Mouse (Mus musculus): ENCODE measurements around the gene Rufy4. TPM values are rescaled to one million over a fixed set of nuclear protein-coding genes. Genes with fewer than 3 reads are reported as not detected.
"Not testable (repeated sequence)": the region's sequence is repeated elsewhere in the genome, so short reads cannot be mapped to it uniquely, and the experiment has no call there.

Gene Rufy4
- polyA plus RNA-seq, 1 experiment from 2014 or later = 0.16 TPM

DNA sequence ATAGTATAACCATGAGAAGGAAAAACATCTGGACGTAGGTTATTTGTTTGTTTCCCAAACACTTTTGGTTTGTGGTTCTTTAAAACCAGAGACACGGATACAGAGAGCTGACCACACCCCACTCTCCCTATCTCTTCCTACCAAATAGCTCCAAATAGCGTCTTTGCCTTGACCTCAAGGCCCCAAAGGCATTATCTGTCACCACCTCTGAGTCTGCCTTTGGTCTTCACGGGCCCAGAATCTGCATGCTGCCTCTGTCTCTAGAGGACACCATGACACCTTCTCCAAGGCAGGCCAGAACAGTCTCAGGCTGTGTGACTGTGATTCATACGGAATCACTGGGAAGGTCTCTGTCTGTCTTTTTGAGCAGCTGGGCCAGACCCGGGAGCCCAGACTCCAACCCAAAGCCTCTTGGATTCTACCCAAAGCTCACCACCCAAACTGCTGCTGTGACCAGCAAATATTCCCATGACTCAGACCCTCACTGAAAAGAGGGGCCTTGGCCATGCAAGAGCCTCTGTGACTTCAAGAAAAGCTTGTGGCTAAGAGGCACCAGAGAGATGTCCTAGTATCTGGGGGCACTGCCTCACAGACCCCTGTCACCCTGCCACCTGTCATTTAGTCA is 10.1 kb downstream of the Rufy4 start:
- Histone ChIP-seq H3K9me3 (no peaks in the 10 kb centered on the region), H3K27me3 (ENCODE audit: insufficient read depth, poor library complexity, severe bottlenecking) (peaks cover 30% of the 10 kb centered on the region), H3K27ac (no peak overlapping the region), H3K36me3 (no peaks in the 10 kb centered on the region), H3K4me3 (no peak overlapping the region), H3K4me1 (peaks cover 6% of the 10 kb centered on the region; the same call in 1 of the 2 replicates)
- 44% methylated on average over 6 of the region's 6 CpGs for WGBS
- DNase-seq (ENCODE audit: low spot score) = no peak

DNA sequence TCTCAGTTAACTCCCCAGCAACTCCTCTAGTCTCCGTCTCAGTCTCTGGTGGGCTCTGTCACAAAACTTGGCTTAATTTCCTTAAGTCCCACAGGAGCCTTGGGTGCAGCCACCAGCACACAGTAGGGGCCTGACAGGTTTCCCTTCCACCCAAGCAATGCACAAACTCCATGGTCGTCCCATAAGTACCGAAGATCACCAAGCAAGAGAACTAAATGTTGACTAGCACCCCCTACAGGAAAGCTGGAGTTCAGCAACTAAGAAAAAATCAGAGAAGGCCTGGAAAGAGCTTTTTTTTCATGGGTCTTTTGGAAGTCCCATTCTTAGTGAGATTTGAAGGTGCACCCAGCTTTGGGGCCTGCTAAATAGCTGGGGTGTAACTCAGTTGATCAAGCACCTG is 14.1 kb downstream of the Rufy4 start:
- peaks cover 6% of the 10 kb centered on the region; the same call in 1 of the 2 replicates for H3K4me1 ChIP-seq
- no peaks in the 10 kb centered on the region; the same call in 1 of the 2 replicates for H3K27me3 ChIP-seq (ENCODE audit: insufficient read depth, poor library complexity, severe bottlenecking)
- no peak for DNase-seq (ENCODE audit: low spot score)
- H3K4me3 ChIP-seq = no peak overlapping the region
- no peaks in the 10 kb centered on the region for H3K9me3 ChIP-seq
- no peak overlapping the region for H3K27ac ChIP-seq
- H3K36me3 ChIP-seq = no peaks in the 10 kb centered on the region
- WGBS = 55% methylated on average over 3 of the region's 3 CpGs

GRCm38 (mm10) chr1:74141781-74142180 is 16.4 kb downstream of the Rufy4 start:
- no peaks in the 10 kb centered on the region for H3K9me3 ChIP-seq
- no peaks in the 10 kb centered on the region; the same call in 1 of the 2 replicates for H3K27me3 ChIP-seq (ENCODE audit: insufficient read depth, poor library complexity, severe bottlenecking)
- 66% methylated on average over 8 of the region's 8 CpGs for WGBS
- H3K4me1 ChIP-seq = peaks cover 10% of the 10 kb centered on the region; the same call in 1 of the 2 replicates
- H3K36me3 ChIP-seq = no peaks in the 10 kb centered on the region
- DNase-seq (ENCODE audit: low spot score) = no peak
- no peak overlapping the region for H3K4me3 ChIP-seq
- H3K27ac ChIP-seq = no peak overlapping the region

DNA sequence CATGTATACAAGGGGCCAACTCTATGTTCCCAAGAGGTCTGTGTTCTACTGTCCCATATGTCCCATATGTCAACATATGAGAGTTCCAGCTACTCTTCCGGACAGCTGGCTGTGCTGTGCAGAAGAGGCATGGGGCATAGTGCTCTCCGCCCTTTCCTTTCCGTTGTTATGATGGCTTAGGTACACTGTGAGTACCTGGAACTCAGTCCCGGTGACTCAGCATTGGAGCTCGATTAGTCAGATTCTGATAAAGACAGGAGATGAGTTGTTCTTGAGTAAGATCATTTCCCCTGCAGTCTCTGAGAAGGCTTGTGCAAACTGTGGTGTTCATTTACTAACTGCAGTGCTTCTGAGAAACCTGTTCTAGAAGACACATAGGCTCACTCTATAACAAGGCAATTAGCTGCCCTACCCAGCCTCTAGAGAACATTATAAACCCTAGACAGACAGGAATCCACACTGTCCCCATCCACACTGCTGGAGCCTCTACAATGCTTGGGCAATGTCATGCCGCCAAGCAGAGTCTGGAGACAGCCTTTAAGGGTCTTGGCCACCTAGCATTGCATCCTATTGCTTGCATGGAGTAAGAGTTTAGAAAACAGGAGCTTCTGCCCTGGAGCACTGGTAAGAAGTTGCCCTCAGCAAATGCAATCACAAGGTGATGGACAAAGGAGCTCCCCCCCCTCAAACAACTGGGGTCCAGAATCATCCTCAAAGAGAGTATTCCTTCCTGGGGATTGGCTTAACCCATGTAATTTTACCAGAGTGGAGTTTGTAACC is 24.0 kb downstream of the Rufy4 start:
- no peak overlapping the region for H3K4me3 ChIP-seq
- H3K4me1 ChIP-seq = peaks cover 46% of the 10 kb centered on the region
- no peaks in the 10 kb centered on the region for H3K9me3 ChIP-seq
- no peak overlapping the region; the same call in 1 of the 2 replicates for H3K27ac ChIP-seq
- WGBS = 78% methylated on average over 6 of the region's 6 CpGs
- H3K27me3 ChIP-seq (ENCODE audit: insufficient read depth, poor library complexity, severe bottlenecking) = no peaks in the 10 kb centered on the region
- H3K36me3 ChIP-seq = no peaks in the 10 kb centered on the region
- DNase-seq (ENCODE audit: low spot score) = peak; percentile 67

DNA sequence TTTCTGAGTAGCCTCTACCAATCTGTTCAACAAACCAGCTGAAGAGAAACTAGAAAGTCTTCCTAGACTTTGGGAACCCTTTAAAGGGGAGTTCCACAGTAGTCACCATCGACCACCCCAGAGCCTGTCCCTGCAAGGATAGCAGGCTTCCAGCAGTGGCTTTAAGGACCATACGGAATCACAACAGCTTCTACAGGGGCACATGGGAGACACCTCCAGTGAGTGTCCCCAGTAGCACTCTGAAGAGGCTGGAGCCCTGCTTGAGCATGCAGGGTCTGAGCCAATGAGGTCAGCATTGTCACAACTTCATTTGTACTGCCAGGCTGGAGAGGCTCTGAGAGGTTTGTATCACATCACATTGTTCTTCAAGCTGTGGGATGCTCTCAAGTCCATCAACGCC is 24.8 kb downstream of the Rufy4 start:
- peaks cover 46% of the 10 kb centered on the region for H3K4me1 ChIP-seq
- WGBS = 73% methylated on average over 3 of the region's 3 CpGs
- no peaks in the 10 kb centered on the region for H3K27me3 ChIP-seq (ENCODE audit: insufficient read depth, poor library complexity, severe bottlenecking)

GRCm38 (mm10) chr1:74151091-74151490 is 25.8 kb downstream of the Rufy4 start:
- Histone ChIP-seq H3K36me3 (no peaks in the 10 kb centered on the region), H3K4me1 (peaks cover 48% of the 10 kb centered on the region), H3K4me3 (no peak overlapping the region), H3K27ac (no peak overlapping the region), H3K9me3 (no peaks in the 10 kb centered on the region), H3K27me3 (ENCODE audit: insufficient read depth, poor library complexity, severe bottlenecking) (no peaks in the 10 kb centered on the region)
- DNase-seq (ENCODE audit: low spot score) = peak; percentile 39
- 53% methylated on average over 3 of the region's 3 CpGs for WGBS

More for the DNA sequence above, 24.8 kb downstream of the Rufy4 start:
- DNase-seq (ENCODE audit: low spot score) = peak; percentile 68
- no peaks in the 10 kb centered on the region for H3K9me3 ChIP-seq
- H3K27ac ChIP-seq = no peak overlapping the region
- H3K36me3 ChIP-seq = no peaks in the 10 kb centered on the region
- no peak overlapping the region for H3K4me3 ChIP-seq

DNA sequence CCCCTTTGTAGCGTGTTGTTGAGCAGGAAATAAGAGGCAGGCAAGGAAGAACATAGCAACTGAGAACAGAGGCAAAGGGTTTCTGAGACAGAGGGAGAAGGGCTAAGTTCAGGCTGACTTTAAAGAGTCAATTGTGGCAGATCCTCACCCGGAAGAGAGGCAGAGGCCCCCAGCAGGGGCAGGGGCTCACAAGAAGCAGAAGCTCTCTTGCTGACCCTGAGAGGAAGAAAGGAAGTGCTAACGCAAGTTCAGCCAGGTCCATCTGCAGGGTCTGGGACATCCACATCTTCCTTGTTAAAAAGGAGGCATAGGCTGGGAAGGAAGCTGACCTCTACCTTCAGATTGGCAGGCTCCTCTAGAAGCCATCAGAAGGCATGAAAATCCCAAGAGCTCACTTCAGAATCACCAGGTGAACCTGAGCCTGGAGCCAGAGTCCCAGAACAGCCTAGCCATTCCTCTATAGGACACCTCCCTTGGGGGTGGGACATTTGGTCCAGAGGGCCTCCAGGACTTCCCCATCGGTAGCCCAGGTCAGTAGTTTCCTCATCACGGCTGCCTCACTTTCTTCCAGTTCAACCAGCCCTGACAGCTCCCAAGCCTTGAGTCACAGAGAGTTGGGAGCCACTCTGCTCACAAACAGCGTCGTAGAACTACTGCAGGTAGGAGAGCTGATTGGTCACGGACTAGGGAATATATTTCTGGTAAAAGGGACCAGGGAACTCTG is 28.3 kb downstream of the Rufy4 start, which contains the start of gene Cxcr2:
Gene Cxcr2, plus strand, starts transcription at position 529 of the 724 bp plus-strand sequence.
- H3K27ac ChIP-seq = no peak within 1 kb of the TSS
- no peak within 1 kb of the TSS for H3K4me3 ChIP-seq
- DNase-seq (ENCODE audit: low spot score) = peak; percentile 46
- 63% methylated on average over 8 of the region's 8 CpGs for WGBS
- H3K36me3 ChIP-seq = no peaks in the 10 kb centered on the region
- H3K4me1 ChIP-seq = peaks cover 39% of the 10 kb centered on the region
- no peaks in the 10 kb centered on the region for H3K27me3 ChIP-seq (ENCODE audit: insufficient read depth, poor library complexity, severe bottlenecking)
- H3K9me3 ChIP-seq = no peaks in the 10 kb centered on the region

DNA sequence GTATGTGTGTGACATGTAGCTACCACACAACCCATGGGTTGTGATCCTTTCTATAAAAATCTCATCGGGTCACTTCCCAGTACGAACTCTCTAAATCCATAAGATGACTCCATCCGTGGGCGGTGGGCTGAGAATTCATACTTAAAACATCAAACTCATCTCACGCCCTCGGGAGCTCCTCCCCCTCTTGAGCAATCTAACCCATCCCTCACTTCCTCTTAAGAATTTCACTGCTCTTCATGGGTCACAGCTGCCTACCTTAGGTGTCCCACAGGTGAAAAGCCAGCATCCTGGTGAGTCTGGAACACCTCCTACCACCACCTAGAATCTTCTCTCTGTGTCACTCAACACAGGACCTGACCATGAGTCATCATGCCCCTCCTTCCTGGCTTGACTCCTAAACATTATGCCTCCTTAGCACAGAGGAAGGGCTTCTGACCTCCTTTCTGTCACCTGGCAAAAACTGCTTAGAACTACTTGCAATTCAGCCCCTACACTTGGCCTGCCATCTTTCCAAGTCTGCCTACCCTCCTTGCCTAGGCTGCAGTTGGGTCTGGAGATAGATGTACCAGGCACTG is 30.2 kb downstream of the Rufy4 start:
- H3K27ac ChIP-seq = peak overlapping the region; percentile 47; the same call in 1 of the 2 replicates
- 82% methylated on average over 6 of the region's 6 CpGs for WGBS

GRCm38 (mm10) chr1:74156381-74156910 is 31.1 kb downstream of the Rufy4 start:
- H3K9me3 ChIP-seq = no peaks in the 10 kb centered on the region
- peak overlapping the region; percentile 67 for H3K27ac ChIP-seq
- 55% methylated on average over 14 of the region's 14 CpGs for WGBS
- DNase-seq (ENCODE audit: low spot score) = peak; percentile 73
- H3K4me3 ChIP-seq = no peak overlapping the region
- peaks cover 22% of the 10 kb centered on the region for H3K4me1 ChIP-seq
- H3K36me3 ChIP-seq = no peaks in the 10 kb centered on the region
- no peaks in the 10 kb centered on the region for H3K27me3 ChIP-seq (ENCODE audit: insufficient read depth, poor library complexity, severe bottlenecking)

More for the DNA sequence above, 30.2 kb downstream of the Rufy4 start:
- Histone ChIP-seq H3K27me3 (ENCODE audit: insufficient read depth, poor library complexity, severe bottlenecking) (no peaks in the 10 kb centered on the region), H3K36me3 (no peaks in the 10 kb centered on the region), H3K4me1 (peaks cover 31% of the 10 kb centered on the region), H3K4me3 (no peak overlapping the region), H3K9me3 (no peaks in the 10 kb centered on the region)
- DNase-seq (ENCODE audit: low spot score) = peak; percentile 54

GRCm38 (mm10) chr1:74159613-74160012 is 34.3 kb downstream of the Rufy4 start:
- not testable (repeated sequence) for H3K27ac ChIP-seq; H3K4me3 ChIP-seq; H3K27me3 ChIP-seq (ENCODE audit: insufficient read depth, poor library complexity, severe bottlenecking); DNase-seq (ENCODE audit: low spot score); H3K36me3 ChIP-seq; H3K9me3 ChIP-seq
- peaks cover 13% of the 10 kb centered on the region for H3K4me1 ChIP-seq
- 77% methylated on average over 5 of the region's 5 CpGs for WGBS

DNA sequence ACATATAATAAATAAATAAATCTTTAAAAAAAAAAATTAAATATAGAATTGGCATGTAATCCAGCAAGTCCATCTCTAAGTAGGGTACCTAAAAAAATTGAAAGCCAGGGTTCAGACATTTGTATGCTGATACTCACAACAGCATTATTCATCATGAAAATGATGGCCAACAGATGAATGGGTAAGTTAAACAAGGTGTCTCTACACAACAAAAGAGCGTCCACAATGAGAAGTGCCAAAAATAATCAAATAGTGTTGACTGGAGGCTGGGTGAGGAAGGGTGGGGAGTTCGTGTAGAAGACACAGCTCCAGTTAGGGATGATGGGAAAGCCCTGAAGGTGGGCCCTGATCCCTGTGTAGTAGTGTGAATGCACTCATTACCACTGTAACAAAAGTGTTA is 34.7 kb downstream of the Rufy4 start:
- Histone ChIP-seq H3K27ac (no peak overlapping the region), H3K4me3 (no peak overlapping the region), H3K36me3 (no peaks in the 10 kb centered on the region), H3K27me3 (ENCODE audit: insufficient read depth, poor library complexity, severe bottlenecking) (peaks cover 7% of the 10 kb centered on the region; the same call in 1 of the 2 replicates), H3K4me1 (peaks cover 13% of the 10 kb centered on the region), H3K9me3 (no peaks in the 10 kb centered on the region)
- no peak for DNase-seq (ENCODE audit: low spot score)
- 61% methylated on average over 2 of the region's 2 CpGs for WGBS

DNA sequence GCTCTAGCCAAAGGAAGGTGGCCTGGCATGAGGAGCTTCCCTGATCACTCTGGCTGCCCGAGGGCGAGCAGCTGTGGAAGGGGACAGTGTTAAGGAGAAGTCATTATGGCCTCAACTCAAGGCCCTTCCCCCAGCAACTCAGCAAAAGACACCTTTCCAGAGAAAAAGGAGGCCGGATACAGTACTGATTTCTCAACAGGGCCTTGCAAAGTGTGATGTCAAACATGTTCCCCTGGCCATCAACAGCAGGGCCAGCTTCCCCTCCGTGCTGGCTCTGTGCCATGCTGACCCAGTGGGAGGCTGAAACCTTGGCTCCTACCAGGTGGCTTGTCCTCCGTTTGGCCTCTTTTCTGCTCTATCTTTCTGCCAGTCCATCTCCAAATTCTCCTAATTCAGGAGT is 41.8 kb downstream of the Rufy4 start:
- no peak overlapping the region for H3K27ac ChIP-seq
- no peaks in the 10 kb centered on the region for H3K4me1 ChIP-seq
- H3K36me3 ChIP-seq = no peaks in the 10 kb centered on the region
- H3K27me3 ChIP-seq (ENCODE audit: insufficient read depth, poor library complexity, severe bottlenecking) = peaks cover 3% of the 10 kb centered on the region; the same call in 1 of the 2 replicates
- no peaks in the 10 kb centered on the region for H3K9me3 ChIP-seq
- peak; percentile 62 for DNase-seq (ENCODE audit: low spot score)
- 80% methylated on average over 5 of the region's 5 CpGs for WGBS
- H3K4me3 ChIP-seq = no peak overlapping the region

Measured in heart, embryonic 10.5 days (tissue).